Comparison of ENCODE assay signal across 16 mouse cellular contexts in genomic region chr11:58003734-58004133, GRCm38 (mm10). TPM values are rescaled to one million over a fixed set of nuclear protein-coding genes. Genes with fewer than 3 reads are reported as not detected.
DNase-seq lines count a peak whose midpoint lies in the region; ATAC-seq and TF ChIP-seq lines count a peak whose summit lies in the region.
"Had no signal": no experiment of that assay in that cellular context is flagged by ENCODE, and none has a peak within 500 bp of the region (broad histone marks: within the 10 kb centered on the region; RNA-seq: fewer than 3 reads in every experiment).

No protein-coding gene starts in this region.

- 67% methylated on average over 6 of the region's 6 CpGs for WGBS in midbrain, embryonic 11.5 days
- 71% methylated on average over 6 of the region's 6 CpGs for WGBS in midbrain, embryonic 10.5 days

- no peak overlapping the region for H3K4me2 ChIP-seq in midbrain, embryonic 11.5 days
- H3K4me2 ChIP-seq: embryonic facial prominence, embryonic 12.5 days; forebrain, embryonic 15.5 days; heart, embryonic 12.5 days had no signal

- no peaks in the 10 kb centered on the region for H3K36me3 ChIP-seq in midbrain, embryonic 11.5 days (ENCODE audit: control insufficient read depth, insufficient read depth, low read length)
- H3K36me3 ChIP-seq in midbrain, embryonic 10.5 days = no peaks in the 10 kb centered on the region
- no peaks in the 10 kb centered on the region for H3K36me3 ChIP-seq in testis, adult 2 months (ENCODE audit: control insufficient read depth, insufficient read depth, low read length)
- H3K36me3 ChIP-seq: embryonic facial prominence, embryonic 12.5 days; forebrain, embryonic 15.5 days; heart, embryonic 12.5 days had no signal

- no peak overlapping the region for H3K9ac ChIP-seq in midbrain, embryonic 11.5 days (ENCODE audit: low read length)
- H3K9ac ChIP-seq: embryonic facial prominence, embryonic 12.5 days; forebrain, embryonic 15.5 days; heart, embryonic 12.5 days had no signal

- no peaks in the 10 kb centered on the region for H3K27me3 ChIP-seq in midbrain, embryonic 11.5 days (ENCODE audit: control insufficient read depth, insufficient read depth, low read length)
- no peaks in the 10 kb centered on the region for H3K27me3 ChIP-seq in midbrain, embryonic 10.5 days (ENCODE audit: low read depth, poor library complexity, severe bottlenecking)
- H3K27me3 ChIP-seq in testis, adult 2 months (ENCODE audit: control insufficient read depth, insufficient read depth, low read length) = no peaks in the 10 kb centered on the region
- H3K27me3 ChIP-seq: forebrain, embryonic 15.5 days; heart, embryonic 12.5 days had no signal

- H3K27ac ChIP-seq in midbrain, embryonic 11.5 days (ENCODE audit: low read depth, low read length) = no peak overlapping the region
- H3K27ac ChIP-seq in midbrain, embryonic 10.5 days (replicated peaks) = no peak overlapping the region
- peak overlapping the region; percentile 45; the same call in 1 of the 2 replicates for H3K27ac ChIP-seq in testis, adult 2 months (ENCODE audit: control insufficient read depth, insufficient read depth, low read depth, low read length)
- H3K27ac ChIP-seq: embryonic facial prominence, embryonic 12.5 days; forebrain, embryonic 15.5 days; heart, adult 2 months; hindbrain, postnatal 0 days had no signal

- TF ChIP-seq POLR2A in testis, adult 2 months (IDR thresholded peaks at IDR 0.05; ENCODE audit: control insufficient read depth, low read depth, low read length) = no peak

- no peak for TF ChIP-seq CTCF in testis, adult 2 months (IDR thresholded peaks at IDR 0.05; ENCODE audit: control insufficient read depth, insufficient read depth, insufficient replicate concordance, low read depth, low read length)

- no peak overlapping the region for H3K4me3 ChIP-seq in midbrain, embryonic 11.5 days (ENCODE audit: low read depth, low read length)
- H3K4me3 ChIP-seq in midbrain, embryonic 10.5 days = no peak overlapping the region
- no peak overlapping the region for H3K4me3 ChIP-seq in testis, adult 2 months (ENCODE audit: control insufficient read depth, low read depth, low read length)
- H3K4me3 ChIP-seq: embryonic facial prominence, embryonic 12.5 days; forebrain, embryonic 15.5 days; heart, adult 2 months; heart, embryonic 12.5 days had no signal

- peak; percentile 69 for DNase-seq in midbrain, embryonic 11.5 days (ENCODE audit: low spot score, missing footprints)
- no peak for DNase-seq in midbrain, embryonic 10.5 days (ENCODE audit: low spot score)
- DNase-seq in testis, postnatal 10 days (ENCODE audit: low spot score) = no peak
- peak; percentile 60 for DNase-seq in adrenal gland, postnatal 10 days
- DNase-seq in frontal cortex, postnatal 25 days (ENCODE audit: low spot score in 2 of 2) = no peak
- no peak for DNase-seq in spleen, postnatal 4 days (ENCODE audit: low spot score in 2 of 2)
- DNase-seq: cerebellum, adult 11-12 months; cerebellum, adult 9-10 months; cerebellum, postnatal 25 days; gastrocnemius, postnatal 10 days; heart, adult 2 months had no signal

- ATAC-seq in midbrain, embryonic 11.5 days (ENCODE audit: low FRiP score) = no peak
- ATAC-seq: forebrain, embryonic 15.5 days; hindbrain, postnatal 0 days had no signal

- H3K4me1 ChIP-seq in midbrain, embryonic 11.5 days (ENCODE audit: control insufficient read depth, insufficient read depth, low read length) = peaks cover 6% of the 10 kb centered on the region; the same call in 1 of the 2 replicates
- H3K4me1 ChIP-seq in midbrain, embryonic 10.5 days = peaks cover 13% of the 10 kb centered on the region
- peaks cover 4% of the 10 kb centered on the region; the same call in 1 of the 2 replicates for H3K4me1 ChIP-seq in testis, adult 2 months (ENCODE audit: control insufficient read depth, insufficient read depth, low read length)
- H3K4me1 ChIP-seq: embryonic facial prominence, embryonic 12.5 days had no signal

- no peaks in the 10 kb centered on the region for H3K9me3 ChIP-seq in midbrain, embryonic 11.5 days (ENCODE audit: control insufficient read depth, low read length)
- H3K9me3 ChIP-seq in midbrain, embryonic 10.5 days (replicated peaks) = no peaks in the 10 kb centered on the region
- H3K9me3 ChIP-seq: embryonic facial prominence, embryonic 12.5 days; forebrain, embryonic 15.5 days; heart, embryonic 12.5 days had no signal

RNA-seq across cellular contexts. Expression of gene Larp1, which starts 5.1 kb away (rescaled TPM):
- 13.9 and 14.0 TPM in 2 replicates for polyA plus RNA-seq in midbrain, embryonic 11.5 days (2014; fragmentation: Nextera tagmentation; extraction: Ambion mirVana)
- polyA plus RNA-seq in midbrain, embryonic 10.5 days (2016; fragmentation: Nextera tagmentation; extraction: Ambion mirVana) = 13.0 and 15.3 TPM in 2 replicates
- polyA plus RNA-seq in testis, adult 2 months (2012; rRNA removed) = 123 and 129 TPM in 2 replicates
- total RNA-seq in adrenal gland, postnatal 10 days (2021) = 10 to 100 TPM; 78.6 to 85.0 TPM

Comparison
In these comparisons a context has a peak if more than half of its experiments do, and no peak if none do; other contexts are left out.
1. DNase-seq: peak in midbrain, embryonic 11.5 days (single experiment) and adrenal gland, postnatal 10 days (single experiment); none in midbrain, embryonic 10.5 days (single experiment), testis, postnatal 10 days (single experiment), frontal cortex, postnatal 25 days (0 of 2) and spleen, postnatal 4 days (0 of 2).